Mouse (Mus musculus): Measurements from ENCODE around the gene Cd40. TPM values are rescaled to one million over a fixed set of nuclear protein-coding genes. Genes with fewer than 3 reads are reported as not detected.

Cd40 gene
- polyA plus RNA-seq, 1 experiment from 2014 or later: 7.6 TPM

- Histone ChIP-seq H3K4me2 (no peak overlapping the region), H3K9me3 (no peaks in the 10 kb centered on the region), H3K27me3 (replicated peaks) (peaks cover 79% of the 10 kb centered on the region), H3K27ac (replicated peaks) (no peak overlapping the region), H3K36me3 (no peaks in the 10 kb centered on the region), H3K4me1 (peaks cover 10% of the 10 kb centered on the region), H3K4me3 (no peak overlapping the region), H3K9ac (no peak overlapping the region)
- no peak for ATAC-seq (ENCODE audit: extremely low read depth, insufficient number of reproducible peaks, low FRiP score, low TSS enrichment)
- WGBS: 18% methylated on average over 10 of the region's 10 CpGs
These were observed 23.2 kb downstream of the Cd40 start for GRCm38 (mm10) chr2:165078605-165079004.

GRCm38 (mm10) chr2:165080657-165081056 is 25.2 kb downstream of the Cd40 start:
- no peaks in the 10 kb centered on the region for H3K9me3 ChIP-seq
- H3K36me3 ChIP-seq: no peaks in the 10 kb centered on the region
- no peak overlapping the region for H3K27ac ChIP-seq (replicated peaks)
- no peak overlapping the region for H3K4me3 ChIP-seq
- H3K4me2 ChIP-seq: no peak overlapping the region
- H3K27me3 ChIP-seq (replicated peaks): peaks cover 77% of the 10 kb centered on the region
- no peak overlapping the region for H3K9ac ChIP-seq
- ATAC-seq (ENCODE audit: extremely low read depth, insufficient number of reproducible peaks, low FRiP score, low TSS enrichment): no peak
- WGBS: 19% methylated on average over 9 of the region's 9 CpGs
- no peaks in the 10 kb centered on the region for H3K4me1 ChIP-seq

GRCm38 (mm10) chr2:165081257-165081656 is 25.8 kb downstream of the Cd40 start:
- WGBS: 10% methylated on average over 7 of the region's 7 CpGs

GRCm38 (mm10) chr2:165086634-165087033 is 31.2 kb downstream of the Cd40 start:
- no peak overlapping the region for H3K4me2 ChIP-seq
- H3K27me3 ChIP-seq (replicated peaks): peaks cover 66% of the 10 kb centered on the region
- H3K4me1 ChIP-seq: no peaks in the 10 kb centered on the region
- no peak overlapping the region for H3K9ac ChIP-seq
- 79% methylated on average over 4 of the region's 4 CpGs for WGBS
- no peaks in the 10 kb centered on the region for H3K36me3 ChIP-seq
- H3K4me3 ChIP-seq: no peak overlapping the region
- no peak for ATAC-seq (ENCODE audit: extremely low read depth, insufficient number of reproducible peaks, low FRiP score, low TSS enrichment)
- H3K27ac ChIP-seq (replicated peaks): no peak overlapping the region
- no peaks in the 10 kb centered on the region for H3K9me3 ChIP-seq

More at GRCm38 (mm10) chr2:165081257-165081656, 25.8 kb downstream of the Cd40 start:
- H3K27me3 ChIP-seq (replicated peaks): peaks cover 77% of the 10 kb centered on the region
- H3K36me3 ChIP-seq: no peaks in the 10 kb centered on the region
- no peak overlapping the region for H3K27ac ChIP-seq (replicated peaks)
- no peaks in the 10 kb centered on the region for H3K4me1 ChIP-seq
- H3K9ac ChIP-seq: no peak overlapping the region
- ATAC-seq (ENCODE audit: extremely low read depth, insufficient number of reproducible peaks, low FRiP score, low TSS enrichment): no peak
- H3K9me3 ChIP-seq: no peaks in the 10 kb centered on the region
- no peak overlapping the region for H3K4me2 ChIP-seq
- no peak overlapping the region for H3K4me3 ChIP-seq

GRCm38 (mm10) chr2:165089470-165089869 is 34.0 kb downstream of the Cd40 start:
- 20% methylated on average over 14 of the region's 14 CpGs for WGBS
- H3K27ac ChIP-seq (replicated peaks): no peak overlapping the region
- no peak overlapping the region for H3K4me3 ChIP-seq
- H3K9ac ChIP-seq: no peak overlapping the region
- no peaks in the 10 kb centered on the region for H3K36me3 ChIP-seq
- no peak for ATAC-seq (ENCODE audit: extremely low read depth, insufficient number of reproducible peaks, low FRiP score, low TSS enrichment)
- peaks cover 84% of the 10 kb centered on the region for H3K27me3 ChIP-seq (replicated peaks)
- H3K9me3 ChIP-seq: no peaks in the 10 kb centered on the region
- no peaks in the 10 kb centered on the region for H3K4me1 ChIP-seq
- no peak overlapping the region for H3K4me2 ChIP-seq

- no peak within 1 kb of the TSS for H3K4me3 ChIP-seq
- H3K9ac ChIP-seq: no peak within 1 kb of the TSS
- no peaks in the 10 kb centered on the region for H3K36me3 ChIP-seq
- ATAC-seq (ENCODE audit: extremely low read depth, insufficient number of reproducible peaks, low FRiP score, low TSS enrichment): no peak
- 68% methylated on average over 2 of the region's 2 CpGs for WGBS
- H3K27ac ChIP-seq (replicated peaks): no peak within 1 kb of the TSS
- H3K4me2 ChIP-seq: no peak within 1 kb of the TSS
- H3K27me3 ChIP-seq (replicated peaks): peaks cover 84% of the 10 kb centered on the region
- H3K4me1 ChIP-seq: no peaks in the 10 kb centered on the region
- no peaks in the 10 kb centered on the region for H3K9me3 ChIP-seq
These were observed 35.2 kb downstream of the Cd40 start, which contains the start of gene 1700025C18Rik for GRCm38 (mm10) chr2:165090650-165091049. Gene 1700025C18Rik, minus strand, starts transcription at chr2:165090750.

DNA sequence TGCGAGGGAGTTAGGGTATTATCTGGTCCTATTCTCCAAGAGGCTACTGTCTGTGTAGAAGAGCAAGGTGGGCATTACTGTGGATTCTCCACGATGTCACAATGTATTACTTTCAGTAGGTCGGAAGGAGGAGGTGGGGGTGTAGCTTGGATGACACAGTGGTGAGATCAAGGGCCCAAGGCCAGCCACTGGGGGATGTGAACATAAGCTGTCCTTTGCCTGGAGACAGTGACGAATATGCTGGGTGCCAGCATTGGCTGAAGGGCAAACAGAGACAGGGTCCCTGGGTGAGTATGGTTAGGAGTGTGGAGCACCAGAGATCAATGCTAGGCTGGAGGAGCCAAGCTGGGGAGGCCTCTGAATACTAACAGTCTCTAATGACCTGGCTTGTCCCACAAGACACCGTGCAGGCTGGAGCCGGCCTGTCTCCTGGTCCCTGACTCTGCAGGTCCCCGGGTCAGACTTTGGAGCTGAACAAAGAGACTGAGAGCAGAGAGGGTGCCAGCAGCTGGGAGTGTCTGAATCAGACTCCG is 36.1 kb downstream of the Cd40 start:
- no peak overlapping the region for H3K9ac ChIP-seq
- ATAC-seq (ENCODE audit: extremely low read depth, insufficient number of reproducible peaks, low FRiP score, low TSS enrichment): no peak
- H3K4me1 ChIP-seq: no peaks in the 10 kb centered on the region
- peaks cover 84% of the 10 kb centered on the region for H3K27me3 ChIP-seq (replicated peaks)
- H3K27ac ChIP-seq (replicated peaks): no peak overlapping the region
- no peaks in the 10 kb centered on the region for H3K36me3 ChIP-seq
- H3K4me3 ChIP-seq: no peak overlapping the region
- H3K4me2 ChIP-seq: no peak overlapping the region
- 69% methylated on average over 8 of the region's 8 CpGs for whole genome bisulfite sequencing
- H3K9me3 ChIP-seq: no peaks in the 10 kb centered on the region

DNA sequence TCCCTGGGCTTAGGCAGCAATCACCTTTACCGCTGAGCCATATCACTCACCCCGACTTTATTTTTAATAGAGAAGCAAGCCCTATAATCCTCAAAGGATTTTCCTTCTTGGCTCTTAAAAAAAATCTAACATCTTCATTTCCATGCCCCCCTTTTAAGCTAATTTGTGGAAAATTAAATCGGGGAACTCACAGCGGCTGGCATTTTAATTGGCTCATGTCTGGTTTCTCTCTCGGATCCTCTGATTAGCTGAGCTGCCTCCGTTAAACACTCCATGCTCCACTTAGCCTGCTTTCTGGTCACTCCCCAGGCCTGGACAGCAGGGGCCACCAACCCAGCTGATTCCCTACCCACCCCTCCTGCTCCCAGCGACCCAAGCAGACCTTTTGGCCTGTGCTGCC is 37.0 kb downstream of the Cd40 start:
- Histone ChIP-seq H3K9ac (no peak overlapping the region), H3K4me1 (no peaks in the 10 kb centered on the region), H3K4me3 (no peak overlapping the region), H3K27ac (replicated peaks) (no peak overlapping the region), H3K36me3 (no peaks in the 10 kb centered on the region), H3K9me3 (no peaks in the 10 kb centered on the region), H3K4me2 (no peak overlapping the region), H3K27me3 (replicated peaks) (peaks cover 84% of the 10 kb centered on the region)
- no peak for ATAC-seq (ENCODE audit: extremely low read depth, insufficient number of reproducible peaks, low FRiP score, low TSS enrichment)
- WGBS: 64% methylated on average over 7 of the region's 7 CpGs

GRCm38 (mm10) chr2:165096367-165096766 is 40.9 kb downstream of the Cd40 start:
- peaks cover 11% of the 10 kb centered on the region for H3K4me1 ChIP-seq
- H3K4me2 ChIP-seq: no peak overlapping the region
- WGBS: 18% methylated on average over 10 of the region's 10 CpGs
- H3K4me3 ChIP-seq: no peak overlapping the region
- H3K36me3 ChIP-seq: no peaks in the 10 kb centered on the region
- ATAC-seq (ENCODE audit: extremely low read depth, insufficient number of reproducible peaks, low FRiP score, low TSS enrichment): no peak
- H3K27ac ChIP-seq (replicated peaks): no peak overlapping the region
- peaks cover 93% of the 10 kb centered on the region for H3K27me3 ChIP-seq (replicated peaks)
- no peak overlapping the region for H3K9ac ChIP-seq
- H3K9me3 ChIP-seq: no peaks in the 10 kb centered on the region

DNA sequence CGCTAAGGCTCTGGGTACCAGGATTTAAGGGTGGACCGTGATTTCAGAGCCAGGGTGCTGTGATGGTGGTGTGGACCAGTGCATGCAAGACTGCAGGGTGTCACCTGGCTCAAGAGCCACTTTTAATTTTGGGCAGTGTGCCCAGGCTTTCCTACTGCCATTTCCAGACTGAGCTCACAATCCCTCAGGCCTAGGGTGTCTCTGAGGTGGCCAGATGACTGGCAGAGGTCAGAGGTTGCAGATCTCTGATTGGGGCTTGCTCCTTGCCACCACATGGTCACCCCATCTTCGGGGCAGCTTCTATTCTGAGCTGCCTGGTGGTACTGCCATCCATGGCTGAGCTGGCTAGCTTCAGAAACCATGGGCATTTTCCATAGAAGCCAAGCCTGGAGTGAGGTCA is 43.4 kb downstream of the Cd40 start:
- Histone ChIP-seq H3K27ac (replicated peaks) (no peak overlapping the region), H3K27me3 (replicated peaks) (peaks cover 97% of the 10 kb centered on the region), H3K36me3 (no peaks in the 10 kb centered on the region), H3K9me3 (no peaks in the 10 kb centered on the region), H3K4me2 (no peak overlapping the region), H3K4me3 (no peak overlapping the region), H3K9ac (no peak overlapping the region), H3K4me1 (peaks cover 11% of the 10 kb centered on the region)
- ATAC-seq (ENCODE audit: extremely low read depth, insufficient number of reproducible peaks, low FRiP score, low TSS enrichment): no peak
- 69% methylated on average over 3 of the region's 3 CpGs for WGBS

DNA sequence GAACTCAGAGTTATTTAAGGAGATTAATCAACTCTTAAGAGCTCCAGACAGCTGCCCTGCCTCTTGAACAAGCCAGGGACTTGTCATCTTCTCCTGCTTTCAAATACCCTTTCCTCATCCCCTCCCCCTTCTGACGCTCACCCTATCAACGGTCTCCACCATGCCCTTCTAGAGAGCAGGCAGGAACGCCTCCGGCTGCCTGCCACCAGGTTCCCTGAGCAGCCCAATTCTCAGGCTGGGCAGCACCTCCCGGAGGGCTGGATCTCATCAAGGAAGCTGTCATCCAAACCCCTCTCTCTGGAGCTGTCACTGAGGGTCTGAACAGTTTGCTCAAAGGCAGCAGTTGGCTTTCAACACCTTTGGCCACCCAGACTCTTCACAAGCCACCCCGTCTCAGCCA is 45.3 kb downstream of the Cd40 start:
- H3K4me1 ChIP-seq: peaks cover 11% of the 10 kb centered on the region
- no peak overlapping the region for H3K9ac ChIP-seq
- WGBS: 2% methylated on average over 6 of the region's 6 CpGs
- H3K4me3 ChIP-seq: no peak overlapping the region
- ATAC-seq (ENCODE audit: extremely low read depth, insufficient number of reproducible peaks, low FRiP score, low TSS enrichment): no peak
- no peaks in the 10 kb centered on the region for H3K9me3 ChIP-seq
- no peak overlapping the region for H3K27ac ChIP-seq (replicated peaks)
- H3K4me2 ChIP-seq: no peak overlapping the region
- peaks cover 98% of the 10 kb centered on the region for H3K27me3 ChIP-seq (replicated peaks)
- H3K36me3 ChIP-seq: no peaks in the 10 kb centered on the region

GRCm38 (mm10) chr2:165102920-165103319 is 47.5 kb downstream of the Cd40 start:
- WGBS: 64% methylated on average over 3 of the region's 3 CpGs
- Histone ChIP-seq H3K4me3 (no peak overlapping the region), H3K27ac (replicated peaks) (no peak overlapping the region), H3K4me2 (no peak overlapping the region), H3K9me3 (no peaks in the 10 kb centered on the region), H3K9ac (no peak overlapping the region), H3K36me3 (no peaks in the 10 kb centered on the region), H3K4me1 (peaks cover 11% of the 10 kb centered on the region), H3K27me3 (replicated peaks) (peaks cover 96% of the 10 kb centered on the region)
- no peak for ATAC-seq (ENCODE audit: extremely low read depth, insufficient number of reproducible peaks, low FRiP score, low TSS enrichment)
